Mouse (Mus musculus) limb, embryonic 13.5 days (tissue): ENCODE measurements around the gene Dnm2. TPM values are rescaled to one million over a fixed set of nuclear protein-coding genes. Genes with fewer than 3 reads are reported as not detected.
A peak's percentile ranks its signal among the peaks of the same experiment; 100 is the strongest.

ENCODE experiments used
- ATAC-seq: fragments of 200-750 bp; cut with Nextera tagmentation; 2 replicates; pipeline ENCODE4 v1.8.0; 2017; ENCODE audit warnings: low read depth, moderate number of reproducible peaks, moderate TSS enrichment; ENCODE audit not compliant: low FRiP score
- H3K27ac ChIP-seq: fragments of 300-500 bp; sonication (generic); 2 replicates; pipeline ENCODE4 v1.5.1; 2015; ENCODE audit warnings: inconsistent platforms, mild to moderate bottlenecking, moderate library complexity
- H3K27me3 ChIP-seq: fragments of 300-500 bp; sonication (generic); 2 replicates; pipeline ENCODE4 v1.6.1; 2015; ENCODE audit warnings: mild to moderate bottlenecking, inconsistent platforms
- H3K36me3 ChIP-seq: fragments of 300-500 bp; sonication (generic); 2 replicates; pipeline ENCODE4 v1.6.1; 2015; ENCODE audit warnings: inconsistent platforms, mild to moderate bottlenecking, moderate library complexity
- H3K4me1 ChIP-seq: fragments of 300-500 bp; sonication (generic); 2 replicates; pipeline ENCODE4 v1.6.1; 2015; ENCODE audit warnings: inconsistent platforms
- H3K4me2 ChIP-seq: fragments of 300-500 bp; sonication (generic); replicated peaks from 2 replicates; pipeline ENCODE4 v1.6.1; 2015; ENCODE audit warnings: inconsistent platforms, mild to moderate bottlenecking, moderate library complexity
- H3K4me3 ChIP-seq: fragments of 300-500 bp; sonication (generic); 2 replicates; pipeline ENCODE4 v1.5.1; 2015; ENCODE audit warnings: moderate library complexity, mild to moderate bottlenecking, inconsistent platforms
- H3K9ac ChIP-seq: fragments of 300-500 bp; sonication (generic); 2 replicates; pipeline ENCODE4 v1.6.1; 2015; ENCODE audit warnings: mild to moderate bottlenecking, inconsistent platforms
- H3K9me3 ChIP-seq: fragments of 300-500 bp; sonication (generic); 2 replicates; pipeline ENCODE4 v1.6.1; 2016; ENCODE audit warnings: inconsistent platforms
- WGBS: fragments of 180-500 bp; shearing (Covaris S2); methylation state at CpG from one replicate; pipeline ENCODE4 v1.1.7; 2015; 5-methylcytosine and 5-hydroxymethylcytosine counted together
- polyA plus RNA-seq: library from polyadenylated mRNA; unstranded; fragments of >200 nt; fragmentation: Nextera tagmentation; extraction: Ambion mirVana; gene quantifications from 2 replicates; pipeline ENCODE4 v1.2.1, GENCODE M21; 2015

The Dnm2 gene
- polyA plus RNA-seq = 72.5 and 77.0 TPM in 2 replicates

GRCm38 (mm10) chr9:21424631-21425555 lies at the start of gene Dnm2:
Gene Dnm2 (plus strand): TSS chr9:21424908.
- H3K4me1 ChIP-seq = peaks cover 33% of the 10 kb centered on the region
- H3K27ac ChIP-seq = peak within 1 kb of the TSS; percentile 82
- H3K9me3 ChIP-seq = no peaks in the 10 kb centered on the region
- H3K4me3 ChIP-seq = peak within 1 kb of the TSS; percentile 97
- peak within 1 kb of the TSS; percentile 85 for H3K4me2 ChIP-seq
- H3K27me3 ChIP-seq = no peaks in the 10 kb centered on the region
- ATAC-seq = peak; percentile 98
- peak within 1 kb of the TSS; percentile 92 for H3K9ac ChIP-seq
- WGBS = under 1% methylated on average over 82 of the region's 82 CpGs
- peaks cover 17% of the 10 kb centered on the region for H3K36me3 ChIP-seq

- H3K9me3 ChIP-seq = no peaks in the 10 kb centered on the region
- H3K9ac ChIP-seq = no peak overlapping the region
- H3K27me3 ChIP-seq = no peaks in the 10 kb centered on the region
- H3K36me3 ChIP-seq = peaks cover 51% of the 10 kb centered on the region
- no peak for ATAC-seq
- H3K27ac ChIP-seq = no peak overlapping the region
- H3K4me1 ChIP-seq = peaks cover 13% of the 10 kb centered on the region
- no peak overlapping the region for H3K4me3 ChIP-seq
- H3K4me2 ChIP-seq = no peak overlapping the region
- 93% methylated on average over 3 of the region's 3 CpGs for WGBS
Measured at GRCm38 (mm10) chr9:21379195-21379594, 45.5 kb upstream of the Dnm2 start.

DNA sequence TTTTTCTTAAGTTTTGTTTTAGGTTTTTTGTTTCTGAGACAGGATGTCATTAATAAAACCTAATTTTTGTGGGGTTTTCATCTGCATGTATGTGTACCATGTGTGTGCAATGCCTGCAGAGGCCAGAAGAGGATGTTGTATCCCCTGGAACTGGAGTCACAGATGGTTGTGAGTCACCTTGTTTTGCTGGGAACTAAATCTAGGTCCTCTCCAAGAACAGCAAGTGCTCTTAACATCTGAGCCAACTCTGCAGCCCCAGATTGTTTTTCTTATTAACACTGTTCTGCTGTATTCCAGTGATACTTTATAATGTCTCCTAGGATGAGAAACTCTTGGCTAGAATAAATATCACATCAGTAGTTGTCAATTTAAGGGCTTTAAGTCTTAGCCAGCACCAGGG lies 43.8 kb upstream of the Dnm2 start:
- Histone ChIP-seq H3K4me1 (peaks cover 15% of the 10 kb centered on the region), H3K27me3 (no peaks in the 10 kb centered on the region), H3K9ac (no peak overlapping the region), H3K36me3 (peaks cover 43% of the 10 kb centered on the region), H3K9me3 (no peaks in the 10 kb centered on the region), H3K27ac (no peak overlapping the region), H3K4me2 (no peak overlapping the region), H3K4me3 (no peak overlapping the region)
- no peak for ATAC-seq

DNA sequence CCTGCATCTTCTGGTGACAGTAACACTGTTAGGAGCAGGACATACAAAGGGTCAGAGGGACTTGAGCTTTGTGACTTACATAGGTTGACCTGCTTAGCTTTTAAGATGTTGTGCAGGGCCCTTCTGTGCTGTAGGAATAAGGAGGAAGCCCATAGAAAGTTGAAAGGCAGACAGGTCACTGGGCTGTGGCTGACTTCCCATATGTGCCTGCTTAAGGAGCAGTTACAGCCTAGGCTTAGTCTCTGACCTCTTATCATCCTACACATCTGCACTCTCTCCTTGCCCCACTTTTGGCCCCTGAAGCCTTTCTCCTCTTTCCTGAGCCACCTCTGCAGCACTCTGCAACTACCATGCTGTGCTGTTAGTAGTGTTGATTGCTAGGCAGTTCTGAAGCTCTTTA lies 40.7 kb upstream of the Dnm2 start:
- no peak for ATAC-seq
- Histone ChIP-seq H3K36me3 (peaks cover 47% of the 10 kb centered on the region), H3K27ac (no peak overlapping the region), H3K4me3 (no peak overlapping the region), H3K27me3 (no peaks in the 10 kb centered on the region), H3K4me2 (no peak overlapping the region), H3K9me3 (no peaks in the 10 kb centered on the region), H3K4me1 (peaks cover 8% of the 10 kb centered on the region; the same call in 1 of the 2 replicates), H3K9ac (no peak overlapping the region)

- ATAC-seq = no peak
- H3K4me1 ChIP-seq = no peaks in the 10 kb centered on the region
- H3K36me3 ChIP-seq = peaks cover 100% of the 10 kb centered on the region
- H3K4me3 ChIP-seq = no peak overlapping the region
- no peaks in the 10 kb centered on the region for H3K9me3 ChIP-seq
- 93% methylated on average over 10 of the region's 10 CpGs for WGBS
- H3K4me2 ChIP-seq = no peak overlapping the region
- H3K9ac ChIP-seq = no peak overlapping the region
- no peaks in the 10 kb centered on the region for H3K27me3 ChIP-seq
- no peak overlapping the region for H3K27ac ChIP-seq
Measured at GRCm38 (mm10) chr9:21392646-21393175, 32.0 kb upstream of the Dnm2 start.

GRCm38 (mm10) chr9:21395692-21396091 lies 29.0 kb upstream of the Dnm2 start:
- WGBS = 89% methylated on average over 3 of the region's 3 CpGs
- H3K36me3 ChIP-seq = peaks cover 100% of the 10 kb centered on the region
- no peaks in the 10 kb centered on the region for H3K27me3 ChIP-seq
- ATAC-seq = no peak
- no peak overlapping the region for H3K4me2 ChIP-seq
- H3K9ac ChIP-seq = no peak overlapping the region
- no peak overlapping the region for H3K4me3 ChIP-seq
- H3K4me1 ChIP-seq = no peaks in the 10 kb centered on the region
- no peak overlapping the region for H3K27ac ChIP-seq
- no peaks in the 10 kb centered on the region for H3K9me3 ChIP-seq

GRCm38 (mm10) chr9:21397170-21397569 lies 27.5 kb upstream of the Dnm2 start:
- H3K36me3 ChIP-seq = peaks cover 99% of the 10 kb centered on the region
- 93% methylated on average over 3 of the region's 3 CpGs for whole genome bisulfite sequencing

GRCm38 (mm10) chr9:21401042-21401441 lies 23.7 kb upstream of the Dnm2 start:
- Histone ChIP-seq H3K4me2 (no peak overlapping the region), H3K27ac (no peak overlapping the region), H3K9me3 (no peaks in the 10 kb centered on the region), H3K36me3 (peaks cover 99% of the 10 kb centered on the region), H3K4me3 (no peak overlapping the region), H3K9ac (no peak overlapping the region), H3K27me3 (no peaks in the 10 kb centered on the region), H3K4me1 (no peaks in the 10 kb centered on the region)
- WGBS = 92% methylated on average over 9 of the region's 9 CpGs
- ATAC-seq = no peak

More at GRCm38 (mm10) chr9:21397170-21397569, 27.5 kb upstream of the Dnm2 start:
- H3K4me1 ChIP-seq = no peaks in the 10 kb centered on the region
- no peak overlapping the region for H3K4me3 ChIP-seq
- H3K27ac ChIP-seq = no peak overlapping the region
- no peaks in the 10 kb centered on the region for H3K27me3 ChIP-seq
- H3K4me2 ChIP-seq = no peak overlapping the region
- H3K9ac ChIP-seq = no peak overlapping the region
- no peaks in the 10 kb centered on the region for H3K9me3 ChIP-seq
- ATAC-seq = no peak

GRCm38 (mm10) chr9:21402764-21403253 lies 21.9 kb upstream of the Dnm2 start:
- WGBS = 88% methylated on average over 11 of the region's 11 CpGs
- Histone ChIP-seq H3K4me2 (no peak overlapping the region), H3K27me3 (no peaks in the 10 kb centered on the region), H3K4me1 (no peaks in the 10 kb centered on the region), H3K9me3 (no peaks in the 10 kb centered on the region), H3K4me3 (no peak overlapping the region), H3K36me3 (peaks cover 93% of the 10 kb centered on the region), H3K9ac (no peak overlapping the region), H3K27ac (no peak overlapping the region)
- ATAC-seq = no peak

- H3K27ac ChIP-seq = no peak overlapping the region
- no peak overlapping the region for H3K9ac ChIP-seq
- H3K9me3 ChIP-seq = no peaks in the 10 kb centered on the region
- no peak for ATAC-seq
- H3K4me1 ChIP-seq = no peaks in the 10 kb centered on the region
- H3K4me2 ChIP-seq = no peak overlapping the region
- no peak overlapping the region for H3K4me3 ChIP-seq
- WGBS = 96% methylated on average over 5 of the region's 5 CpGs
- no peaks in the 10 kb centered on the region for H3K27me3 ChIP-seq
- peaks cover 84% of the 10 kb centered on the region for H3K36me3 ChIP-seq
Measured at GRCm38 (mm10) chr9:21403745-21404144, 21.0 kb upstream of the Dnm2 start.

GRCm38 (mm10) chr9:21405525-21405924 lies 19.2 kb upstream of the Dnm2 start:
- Histone ChIP-seq H3K36me3 (peaks cover 66% of the 10 kb centered on the region), H3K9me3 (no peaks in the 10 kb centered on the region), H3K27ac (no peak overlapping the region), H3K4me3 (no peak overlapping the region), H3K27me3 (no peaks in the 10 kb centered on the region), H3K4me1 (no peaks in the 10 kb centered on the region), H3K9ac (no peak overlapping the region), H3K4me2 (no peak overlapping the region)
- no peak for ATAC-seq
- 76% methylated on average over 4 of the region's 4 CpGs for WGBS

DNA sequence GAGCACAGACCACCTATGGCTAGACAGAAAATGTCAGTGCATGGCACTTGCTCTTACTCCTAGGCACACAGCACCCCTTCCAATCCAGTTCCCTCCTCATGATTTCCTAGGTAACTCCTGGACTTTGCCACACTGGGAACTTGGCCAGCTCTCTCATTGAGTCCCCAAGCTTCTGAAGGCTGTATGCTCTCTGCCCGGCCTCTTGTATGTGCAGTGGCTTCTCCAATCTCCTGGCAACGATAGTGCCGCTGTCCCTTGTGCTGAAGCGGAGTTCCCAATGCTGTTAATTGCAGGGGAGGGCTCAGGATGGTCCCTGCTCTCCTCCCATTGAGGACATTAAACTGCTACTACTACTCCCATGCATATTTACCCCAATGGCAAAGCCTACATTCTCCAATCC lies 16.8 kb upstream of the Dnm2 start:
- H3K36me3 ChIP-seq = peaks cover 43% of the 10 kb centered on the region
- WGBS = 20% methylated on average over 4 of the region's 4 CpGs
- H3K4me2 ChIP-seq = no peak overlapping the region
- no peak overlapping the region for H3K9ac ChIP-seq
- no peaks in the 10 kb centered on the region for H3K9me3 ChIP-seq
- no peak for ATAC-seq
- no peaks in the 10 kb centered on the region for H3K27me3 ChIP-seq
- no peak overlapping the region for H3K4me3 ChIP-seq
- H3K4me1 ChIP-seq = peaks cover 14% of the 10 kb centered on the region
- 0 out of 2 replicates have a peak overlapping the region, but pooled peaks have one; percentile 22 for H3K27ac ChIP-seq
